In the genomic region with DNA sequence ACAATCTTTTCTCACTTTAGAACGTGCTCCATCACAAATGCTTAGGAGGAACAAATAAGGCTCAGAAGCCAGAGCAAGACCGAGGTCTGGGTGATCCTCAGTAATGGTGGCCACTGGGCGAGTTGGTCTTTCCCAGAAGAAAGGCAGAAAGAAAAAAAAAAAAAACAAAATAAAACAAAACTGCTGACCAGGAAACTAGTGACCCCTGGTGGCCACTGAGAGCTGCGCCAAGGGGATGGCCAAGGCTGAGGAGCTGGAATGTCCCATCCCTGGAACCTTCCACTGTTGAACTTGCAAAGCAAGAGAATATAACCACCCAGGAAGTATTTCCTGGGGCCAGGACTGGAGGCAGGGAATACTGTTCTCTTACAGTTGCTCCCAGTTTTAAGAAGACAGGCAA, we compare ENCODE assay signal across 9 mouse cellular contexts. TPM values are rescaled to one million over a fixed set of nuclear protein-coding genes. Genes with fewer than 3 reads are reported as not detected.
A peak's percentile ranks its signal among the peaks of the same experiment; 100 is the strongest.
DNase-seq lines count a peak whose midpoint lies in the region; ATAC-seq and TF ChIP-seq lines count a peak whose summit lies in the region.
"Had no signal": no experiment of that assay in that cellular context is flagged by ENCODE, and none has a peak within 500 bp of the region (broad histone marks: within the 10 kb centered on the region; RNA-seq: fewer than 3 reads in every experiment).

No protein-coding gene starts in this region.

- dilution Hi-C loops in CH12.LX (cut with MboI; ENCODE audit: extremely low pct_ligation_motif_present, extremely low pct_unique_long_range_greater_than_20kb, low sequenced_read_pairs): no loop called here

- no peak overlapping the region for H3K4me2 ChIP-seq in intestine, embryonic 14.5 days (ENCODE audit: low read length)
- no peak overlapping the region for H3K4me2 ChIP-seq in intestine, embryonic 16.5 days (ENCODE audit: low read depth, low read length)
- H3K4me2 ChIP-seq in CH12.LX (ENCODE audit: insufficient read depth, low read depth, poor library complexity, severe bottlenecking): no peak overlapping the region
- H3K4me2 ChIP-seq: embryonic facial prominence, embryonic 12.5 days had no signal

- no peak overlapping the region for H3K9ac ChIP-seq in intestine, embryonic 14.5 days (ENCODE audit: low read length)
- no peak overlapping the region for H3K9ac ChIP-seq in intestine, embryonic 16.5 days (ENCODE audit: low read depth, low read length)
- H3K9ac ChIP-seq in CH12.LX (ENCODE audit: insufficient read depth, low read depth): no peak overlapping the region
- H3K9ac ChIP-seq: embryonic facial prominence, embryonic 12.5 days had no signal

- 34% methylated on average over 4 of the region's 4 CpGs for WGBS in intestine, embryonic 14.5 days
- 29% methylated on average over 4 of the region's 4 CpGs for WGBS in intestine, embryonic 16.5 days

- ATAC-seq in intestine, embryonic 14.5 days (replicated peaks; ENCODE audit: low FRiP score, low TSS enrichment, low read depth): no peak
- no peak for ATAC-seq in intestine, embryonic 16.5 days
- no peak for ATAC-seq in inflammation-experienced regulatory T-cells, adult 6 months

- H3K79me2 ChIP-seq in CH12.LX (replicated peaks; ENCODE audit: control insufficient read depth, extremely low read depth, insufficient read depth, poor library complexity, severe bottlenecking): no peaks in the 10 kb centered on the region; the same call in 1 of the 2 replicates

- peak; percentile 80 for DNase-seq in intestine, embryonic 14.5 days (ENCODE audit: low spot score)
- DNase-seq in 3134 (ENCODE audit: extremely low read depth, insufficient read length, low spot score) (peak; percentile 38), CH12.LX (ENCODE audit: extremely low read depth) (no peak)
- peak; percentile 67 to 80 for DNase-seq in cerebellum, postnatal 14 days
- peak; percentile 60 to 67 for DNase-seq in heart, postnatal 36 days
- DNase-seq in lung, postnatal 4 days: peak; percentile 49 to 68

- in situ Hi-C loops in CH12.LX (cut with MboI; ENCODE audit: low pct_ligation_motif_present, low pct_unique_long_range_greater_than_20kb, low sequenced_read_pairs): no loop called here

- no peak overlapping the region for H3K27ac ChIP-seq in intestine, embryonic 14.5 days (ENCODE audit: low read depth)
- no peak overlapping the region for H3K27ac ChIP-seq in intestine, embryonic 16.5 days (ENCODE audit: low read length)
- H3K27ac ChIP-seq in CH12.LX (ENCODE audit: insufficient read depth, low read depth): peak overlapping the region; percentile 5; the same call in 1 of the 2 replicates
- H3K27ac ChIP-seq: embryonic facial prominence, embryonic 12.5 days had no signal

- no peak; the same call in 1 of the 2 replicates for TF ChIP-seq POLR2A in CH12.LX (IDR thresholded peaks at IDR 0.05; ENCODE audit: low read depth, low read length)

- H3K9me3 ChIP-seq in intestine, embryonic 14.5 days (ENCODE audit: control insufficient read depth, low read length): no peaks in the 10 kb centered on the region
- no peaks in the 10 kb centered on the region for H3K9me3 ChIP-seq in intestine, embryonic 16.5 days (ENCODE audit: control insufficient read depth, low read length)
- H3K9me3 ChIP-seq in CH12.LX (replicated peaks; ENCODE audit: low read length): no peaks in the 10 kb centered on the region
- H3K9me3 ChIP-seq: embryonic facial prominence, embryonic 12.5 days had no signal

- no peaks in the 10 kb centered on the region for H3K4me1 ChIP-seq in intestine, embryonic 14.5 days (replicated peaks; ENCODE audit: control insufficient read depth, insufficient read depth, low read length)
- H3K4me1 ChIP-seq in intestine, embryonic 16.5 days (ENCODE audit: control insufficient read depth, insufficient read depth, low read length): no peaks in the 10 kb centered on the region
- peaks cover 13 to 68% of the 10 kb centered on the region in 2 experiments for H3K4me1 ChIP-seq in CH12.LX (ENCODE audit: control insufficient read depth in 1 of 2, insufficient read depth in 2 of 2)
- H3K4me1 ChIP-seq: embryonic facial prominence, embryonic 12.5 days had no signal

- peak; percentile 58 to 78; a peak in 3 of 4 replicates for TF ChIP-seq CTCF in CH12.LX (conservative IDR thresholded peaks at IDR 0.05 in 1 of 2, IDR thresholded peaks at IDR 0.05 in 1 of 2; ENCODE audit: low read depth in 2 of 2, low read length in 2 of 2)

- peak; percentile 57 for TF ChIP-seq RAD21 in CH12.LX (IDR thresholded peaks at IDR 0.05; ENCODE audit: low read depth, low read length)

- intact Hi-C loops in heart, postnatal 36 days (cut with DNase I): loop anchor here (1.0 to 5.0 kb wide), 4 partner anchors 56 to 302 kb away; no protein-coding TSS in a partner anchor

- peaks cover 62% of the 10 kb centered on the region for H3K36me3 ChIP-seq in intestine, embryonic 14.5 days (ENCODE audit: control insufficient read depth, insufficient read depth, low read length)
- H3K36me3 ChIP-seq in intestine, embryonic 16.5 days (ENCODE audit: control insufficient read depth, insufficient read depth, low read length): 0 out of 2 replicates have a peak, but pooled peaks cover 7% of the 10 kb centered on the region
- peaks cover 58 to 92% of the 10 kb centered on the region in 2 experiments for H3K36me3 ChIP-seq in CH12.LX (replicated peaks in 1 of 2; ENCODE audit: control insufficient read depth in 1 of 2, insufficient read depth in 1 of 2, low read length in 1 of 2)

- H3K27me3 ChIP-seq in intestine, embryonic 14.5 days (replicated peaks; ENCODE audit: control insufficient read depth, insufficient read depth, low read length): no peaks in the 10 kb centered on the region
- H3K27me3 ChIP-seq in intestine, embryonic 16.5 days (replicated peaks; ENCODE audit: control insufficient read depth, insufficient read depth, low read length): no peaks in the 10 kb centered on the region
- no peaks in the 10 kb centered on the region for H3K27me3 ChIP-seq in CH12.LX (replicated peaks)
- H3K27me3 ChIP-seq: embryonic facial prominence, embryonic 12.5 days had no signal

- H3K4me3 ChIP-seq in intestine, embryonic 14.5 days (ENCODE audit: low read depth, low read length): no peak overlapping the region
- no peak overlapping the region for H3K4me3 ChIP-seq in intestine, embryonic 16.5 days (ENCODE audit: low read length)
- no peak overlapping the region for H3K4me3 ChIP-seq in CH12.LX (replicated peaks in 1 of 3; ENCODE audit: low read depth in 2 of 3, low read length in 2 of 3, poor library complexity in 1 of 3)
- H3K4me3 ChIP-seq: embryonic facial prominence, embryonic 12.5 days had no signal

- TF ChIP-seq EP300 in CH12.LX (IDR thresholded peaks at IDR 0.05; ENCODE audit: low read length): no peak

TF ChIP-seq in CH12.LX, 34 proteins besides CTCF, POLR2A, EP300 and RAD21:
- TF ChIP-seq ZC3H11A (IDR thresholded peaks at IDR 0.05; ENCODE audit: low read depth, low read length) (no peak), ZNF384 (IDR thresholded peaks at IDR 0.05; ENCODE audit: low read depth, low read length) (peak; percentile 96), MAX (IDR thresholded peaks at IDR 0.05; ENCODE audit: low read length) (no peak), KAT2A (IDR thresholded peaks at IDR 0.05; ENCODE audit: insufficient replicate concordance, low read length) (no peak), SMC3 (IDR thresholded peaks at IDR 0.05; ENCODE audit: low read depth, low read length) (peak; percentile 75), MXI1 (IDR thresholded peaks at IDR 0.05; ENCODE audit: low read depth, low read length) (no peak)

RNA-seq across cellular contexts. Expression of a gene that starts 13.6 kb away (rescaled TPM):
- 12.7 and 16.7 TPM in 2 replicates for polyA plus RNA-seq in intestine, embryonic 14.5 days (2014; fragmentation: Nextera tagmentation; extraction: Ambion mirVana)
- polyA plus RNA-seq in intestine, embryonic 16.5 days (2015; fragmentation: Nextera tagmentation; extraction: Ambion mirVana): 13.4 and 17.3 TPM in 2 replicates
- total RNA-seq in CH12.LX (2012; rRNA removed): 28.6 and 43.8 TPM in 2 replicates
- total RNA-seq in CH12.LX (2014; rRNA removed): 15.4 and 19.3 TPM in 2 replicates
- 12.7 and 14.9 TPM in 2 replicates for polyA plus RNA-seq in CH12.LX (2012; ENCODE audit: insufficient read length, low read depth)
- 10 to 100 TPM in 1 of 2 experiments, 1 to 10 TPM in 1; 8.6 to 12.7 TPM for total RNA-seq in heart, postnatal 36 days (2021)
- 10 to 100 TPM; 39.3 to 53.6 (median 44.9) TPM for polyA plus RNA-seq in inflammation-experienced regulatory T-cells, adult 6 months (2017; shearing (Covaris generic))

RNA-seq across cellular contexts. Expression of a gene that starts 28.4 kb away (rescaled TPM):
- 123 and 134 TPM in 2 replicates for polyA plus RNA-seq in intestine, embryonic 14.5 days (2014; fragmentation: Nextera tagmentation; extraction: Ambion mirVana)
- polyA plus RNA-seq in intestine, embryonic 16.5 days (2015; fragmentation: Nextera tagmentation; extraction: Ambion mirVana): 101 and 106 TPM in 2 replicates
- total RNA-seq in CH12.LX (2012; rRNA removed) (7.8 and 12.7 TPM in 2 replicates), CH12.LX (2014; rRNA removed) (1.4 and 2.4 TPM in 2 replicates)
- polyA plus RNA-seq in CH12.LX (2012; ENCODE audit: insufficient read length, low read depth): 6.7 and 7.9 TPM in 2 replicates
- 10 to 100 TPM; 48.3 to 61.3 TPM for total RNA-seq in heart, postnatal 36 days (2021)
- polyA plus RNA-seq in inflammation-experienced regulatory T-cells, adult 6 months (2017; shearing (Covaris generic)): 1 to 10 TPM; 1.7 to 5.6 (median 2.0) TPM

RNA-seq across cellular contexts. Expression of a gene that starts 59.4 kb away (rescaled TPM):
- polyA plus RNA-seq in intestine, embryonic 14.5 days (2014; fragmentation: Nextera tagmentation; extraction: Ambion mirVana): 70.1 and 72.1 TPM in 2 replicates
- polyA plus RNA-seq in intestine, embryonic 16.5 days (2015; fragmentation: Nextera tagmentation; extraction: Ambion mirVana): 60.9 and 61.8 TPM in 2 replicates
- total RNA-seq in CH12.LX (2012; rRNA removed) (31.9 and 38.5 TPM in 2 replicates), CH12.LX (2014; rRNA removed) (17.8 and 21.2 TPM in 2 replicates)
- 46.1 and 60.0 TPM in 2 replicates for polyA plus RNA-seq in CH12.LX (2012; ENCODE audit: insufficient read length, low read depth)
- total RNA-seq in heart, postnatal 36 days (2021): 10 to 100 TPM; 28.7 to 33.9 TPM
- 10 to 100 TPM; 29.0 to 58.0 (median 41.3) TPM for polyA plus RNA-seq in inflammation-experienced regulatory T-cells, adult 6 months (2017; shearing (Covaris generic))

Comparison
In these comparisons a context has a peak if more than half of its experiments do, and no peak if none do; other contexts are left out.
1. RNA of a gene that starts 28.4 kb away (polyA plus RNA-seq): 123 to 134 TPM in intestine, embryonic 14.5 days and 101 to 106 TPM in intestine, embryonic 16.5 days; 6.7 to 7.9 TPM in CH12.LX and 1.7 to 5.6 TPM in inflammation-experienced regulatory T-cells, adult 6 months; every median in the first group is over 10 times any median in the second.